Mouse (Mus musculus) hindbrain, embryonic 16.5 days (tissue): ENCODE results near the gene Fam160b1. TPM values are rescaled to one million over a fixed set of nuclear protein-coding genes. Genes with fewer than 3 reads are reported as not detected.
A peak's percentile ranks its signal among the peaks of the same experiment; 100 is the strongest.

Source experiments
- ATAC-seq: fragments of 200-750 bp; cut with Nextera tagmentation; 2 replicates; pipeline ENCODE4 v1.8.0; 2017; ENCODE audit warnings: moderate TSS enrichment, moderate library complexity
- H3K27ac ChIP-seq: fragments of 300-500 bp; sonication (generic); 2 replicates; pipeline ENCODE4 v1.5.1; 2014; ENCODE audit warnings: low read depth, mild to moderate bottlenecking, control low read depth, low read length, moderate library complexity
- H3K27me3 ChIP-seq: fragments of 300-500 bp; sonication (generic); replicated peaks from 2 replicates; pipeline ENCODE4 v1.6.1; 2014; ENCODE audit warnings: low read length; ENCODE audit not compliant: control insufficient read depth, insufficient read depth
- H3K36me3 ChIP-seq: fragments of 300-500 bp; sonication (generic); 2 replicates; pipeline ENCODE4 v1.6.1; 2014; ENCODE audit warnings: mild to moderate bottlenecking, low read length, moderate library complexity, mixed read lengths; ENCODE audit not compliant: control insufficient read depth, insufficient read depth
- H3K4me1 ChIP-seq: fragments of 300-500 bp; sonication (generic); 2 replicates; pipeline ENCODE4 v1.6.1; 2014; ENCODE audit warnings: low read depth, low read length; ENCODE audit not compliant: control insufficient read depth, insufficient read depth
- H3K4me2 ChIP-seq: fragments of 300-500 bp; sonication (generic); 2 replicates; pipeline ENCODE4 v1.6.1; 2014; ENCODE audit warnings: mild to moderate bottlenecking, low read length, control low read depth, moderate library complexity
- H3K4me3 ChIP-seq: fragments of 300-500 bp; sonication (generic); 2 replicates; pipeline ENCODE4 v1.5.1; 2014; ENCODE audit warnings: mild to moderate bottlenecking, low read length, control low read depth, moderate library complexity
- H3K9ac ChIP-seq: fragments of 300-500 bp; sonication (generic); 2 replicates; pipeline ENCODE4 v1.6.1; 2014; ENCODE audit warnings: low read depth, mild to moderate bottlenecking, control low read depth, low read length, moderate library complexity
- H3K9me3 ChIP-seq: fragments of 300-500 bp; sonication (generic); 2 replicates; pipeline ENCODE4 v1.6.1; 2014; ENCODE audit warnings: mild to moderate bottlenecking, low read length, moderate library complexity; ENCODE audit not compliant: control insufficient read depth
- WGBS: fragments of 180-500 bp; shearing (Covaris S2); extraction: QIAGEN DNeasy Blood & Tissue Kit; methylation state at CpG from one replicate; pipeline ENCODE4 v1.1.7; 2014; 5-methylcytosine and 5-hydroxymethylcytosine counted together
- polyA plus RNA-seq: library from polyadenylated mRNA; unstranded; fragments of >200 nt; fragmentation: Nextera tagmentation; extraction: Ambion mirVana; gene quantifications from 2 replicates; pipeline ENCODE4 v1.2.1, GENCODE M21; 2015

Gene Fam160b1
- polyA plus RNA-seq, 1 experiment from 2014 or later, result 11.2 TPM

DNA sequence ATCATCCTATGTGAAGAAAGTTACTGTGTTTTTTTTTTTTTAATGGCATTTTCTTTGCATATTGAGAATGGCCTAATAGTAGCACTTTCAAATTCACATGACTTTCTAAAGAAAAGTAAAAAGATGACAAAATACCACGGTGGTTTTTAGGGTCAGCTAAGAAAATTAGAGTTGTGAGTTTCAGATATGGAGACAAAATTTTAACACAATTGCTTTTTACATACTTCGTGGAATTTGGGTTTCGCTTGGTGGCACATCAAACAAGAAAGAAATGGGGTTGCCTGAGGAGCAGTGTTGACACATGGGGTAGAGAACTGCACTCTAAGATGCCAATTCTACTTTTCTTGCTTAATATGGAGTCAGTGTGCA is 1.4 kb downstream of the Fam160b1 start:
- Histone ChIP-seq H3K9me3 (no peaks in the 10 kb centered on the region), H3K36me3 (no peaks in the 10 kb centered on the region), H3K9ac (peak overlapping the region; percentile 100), H3K27ac (no peak overlapping the region), H3K4me2 (peak overlapping the region; percentile 79), H3K27me3 (no peaks in the 10 kb centered on the region), H3K4me3 (peak overlapping the region; percentile 98), H3K4me1 (peaks cover 44% of the 10 kb centered on the region)
- WGBS, result 13% methylated on average over 3 of the region's 3 CpGs
- no peak for ATAC-seq

DNA sequence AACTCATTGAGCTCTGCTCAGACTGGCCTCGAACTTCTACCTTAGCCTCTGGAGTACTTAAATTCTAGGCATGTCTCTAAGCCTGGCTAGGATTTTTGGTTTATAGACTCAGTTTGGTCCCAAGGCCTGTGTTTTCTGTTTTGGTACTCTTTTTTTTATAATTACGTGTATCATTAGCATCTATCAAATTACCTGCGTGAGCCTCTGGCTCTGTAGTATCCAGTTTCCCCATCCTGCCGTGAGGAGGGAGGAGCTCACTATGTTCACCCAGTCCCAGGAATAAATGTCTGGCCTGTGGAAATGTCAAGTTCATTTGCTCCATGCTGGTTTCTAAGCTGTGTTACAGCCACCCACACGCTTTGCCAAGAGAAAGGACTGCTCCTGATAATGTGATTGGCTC is 2.1 kb downstream of the Fam160b1 start:
- Histone ChIP-seq H3K9me3 (no peaks in the 10 kb centered on the region), H3K4me3 (peak overlapping the region; percentile 19), H3K27me3 (no peaks in the 10 kb centered on the region), H3K27ac (no peak overlapping the region), H3K4me2 (peak overlapping the region; percentile 79), H3K9ac (no peak overlapping the region), H3K36me3 (no peaks in the 10 kb centered on the region), H3K4me1 (peaks cover 44% of the 10 kb centered on the region)
- 39% methylated on average over 5 of the region's 5 CpGs for WGBS
- no peak for ATAC-seq

DNA sequence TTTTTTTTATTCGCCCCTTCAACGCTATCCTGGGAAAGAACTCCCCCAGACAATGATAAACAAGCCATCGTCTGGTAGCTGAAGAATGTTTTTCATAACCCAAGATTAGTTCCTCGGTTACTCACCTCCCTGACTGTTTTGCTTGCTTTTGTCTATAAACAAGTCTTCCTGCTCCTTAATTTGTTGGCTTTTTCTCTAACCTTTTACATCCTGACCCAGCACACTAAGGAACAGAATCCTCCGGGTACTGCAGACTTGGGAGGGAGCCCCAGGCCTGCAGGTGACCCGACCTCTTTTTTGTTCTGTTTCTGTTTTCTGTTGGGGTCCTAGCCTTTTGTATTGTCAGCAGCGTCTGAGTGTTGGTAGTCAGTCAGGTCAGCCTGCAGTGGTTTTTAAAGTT is 2.6 kb downstream of the Fam160b1 start:
- Histone ChIP-seq H3K4me2 (peak overlapping the region; percentile 79), H3K36me3 (no peaks in the 10 kb centered on the region), H3K9me3 (no peaks in the 10 kb centered on the region), H3K4me3 (no peak overlapping the region), H3K4me1 (peaks cover 44% of the 10 kb centered on the region), H3K27me3 (no peaks in the 10 kb centered on the region), H3K9ac (no peak overlapping the region), H3K27ac (no peak overlapping the region)
- no peak for ATAC-seq
- 28% methylated on average over 7 of the region's 7 CpGs for WGBS

DNA sequence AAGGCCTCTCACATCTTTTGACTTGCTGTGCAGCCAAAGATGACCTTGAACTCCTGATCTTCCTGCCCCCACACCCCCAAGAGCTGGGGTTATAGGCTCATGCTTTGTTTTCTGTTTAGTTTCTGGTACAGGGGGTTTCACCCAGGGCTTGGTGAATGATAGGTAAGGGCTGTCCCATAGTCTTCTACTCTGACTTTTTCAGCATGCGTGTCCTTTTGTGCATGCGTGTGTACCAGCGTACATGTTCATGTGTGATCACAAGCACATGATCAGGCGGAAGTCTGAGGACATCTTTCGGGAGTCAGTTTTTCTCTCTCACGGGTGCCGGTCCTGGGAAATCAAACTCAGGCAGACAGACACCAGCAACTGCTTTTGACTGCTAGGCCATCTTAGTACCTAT is 3.1 kb downstream of the Fam160b1 start:
- 93% methylated on average over 7 of the region's 7 CpGs for WGBS
- no peaks in the 10 kb centered on the region for H3K27me3 ChIP-seq
- no peak overlapping the region for H3K27ac ChIP-seq
- H3K4me2 ChIP-seq, result peak overlapping the region; percentile 79; the same call in 1 of the 2 replicates
- no peak overlapping the region for H3K9ac ChIP-seq
- ATAC-seq, result no peak
- H3K4me3 ChIP-seq, result no peak overlapping the region
- H3K4me1 ChIP-seq, result peaks cover 44% of the 10 kb centered on the region
- no peaks in the 10 kb centered on the region for H3K36me3 ChIP-seq
- no peaks in the 10 kb centered on the region for H3K9me3 ChIP-seq

DNA sequence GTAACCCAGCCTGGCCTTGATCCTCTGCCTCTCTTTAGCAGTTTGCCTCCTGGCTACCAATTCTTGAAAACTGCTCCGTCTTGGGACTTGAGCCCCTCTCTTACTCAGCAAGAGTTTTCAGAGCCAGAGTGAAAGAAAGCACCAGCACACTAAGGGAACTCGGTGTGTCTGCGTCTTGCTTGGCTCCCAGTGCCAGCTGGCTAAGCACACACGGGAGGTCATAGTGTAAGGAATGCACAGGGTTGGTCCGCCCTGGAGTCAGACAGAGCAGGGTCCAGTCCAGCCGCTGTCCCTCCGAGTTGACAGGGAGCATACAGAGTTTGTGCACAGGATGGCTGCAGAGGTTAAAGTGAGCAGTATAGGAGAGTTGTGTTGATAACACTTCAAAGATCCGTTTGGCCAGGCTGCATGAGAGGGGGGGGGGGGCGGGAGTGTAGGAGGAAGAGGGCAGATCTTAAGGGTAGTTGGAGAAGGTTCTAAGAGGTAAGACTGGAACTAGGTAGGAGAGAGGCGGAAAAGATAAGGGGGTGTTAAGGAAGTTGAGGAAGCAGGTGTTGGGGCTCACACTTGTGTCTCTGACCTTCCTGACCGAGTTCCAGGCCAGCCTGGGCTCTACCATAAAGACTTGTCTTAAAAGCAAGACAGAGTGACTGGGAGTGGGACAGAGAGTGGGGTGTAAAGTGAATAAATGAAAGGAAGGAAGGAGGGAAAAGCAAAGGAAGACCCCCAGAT is 4.6 kb downstream of the Fam160b1 start:
- 48% methylated on average over 11 of the region's 11 CpGs for WGBS
- H3K27ac ChIP-seq, result no peak overlapping the region
- H3K9ac ChIP-seq, result no peak overlapping the region
- no peak for ATAC-seq
- H3K27me3 ChIP-seq, result no peaks in the 10 kb centered on the region
- H3K4me2 ChIP-seq, result no peak overlapping the region
- no peak overlapping the region for H3K4me3 ChIP-seq
- H3K9me3 ChIP-seq, result no peaks in the 10 kb centered on the region
- H3K4me1 ChIP-seq, result peaks cover 37% of the 10 kb centered on the region
- H3K36me3 ChIP-seq, result no peaks in the 10 kb centered on the region

DNA sequence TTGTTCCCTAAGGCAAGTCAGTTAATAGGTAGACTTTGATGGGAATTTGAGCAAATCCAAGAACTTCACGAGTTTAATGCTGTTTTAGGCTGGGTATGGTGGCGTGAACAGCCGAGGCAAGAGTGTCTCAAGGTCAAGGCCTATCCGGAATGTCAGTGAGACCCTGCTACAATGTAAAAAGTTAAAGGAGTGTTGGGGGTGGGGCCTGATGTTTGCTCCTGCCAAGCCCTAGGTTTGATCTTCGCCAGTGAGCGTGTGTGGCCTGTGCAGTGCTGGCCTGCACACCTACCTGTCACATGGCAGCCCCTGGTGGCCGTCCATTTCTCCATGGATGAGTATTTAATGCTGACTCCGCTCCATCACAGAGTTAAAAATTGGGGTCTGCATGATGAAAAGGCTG is 5.5 kb downstream of the Fam160b1 start:
- H3K36me3 ChIP-seq, result no peaks in the 10 kb centered on the region
- H3K4me3 ChIP-seq, result no peak overlapping the region
- no peaks in the 10 kb centered on the region for H3K9me3 ChIP-seq
- H3K27ac ChIP-seq, result no peak overlapping the region
- WGBS, result 56% methylated on average over 8 of the region's 8 CpGs
- H3K9ac ChIP-seq, result no peak overlapping the region
- no peak for ATAC-seq
- H3K4me2 ChIP-seq, result no peak overlapping the region
- peaks cover 35% of the 10 kb centered on the region for H3K4me1 ChIP-seq
- H3K27me3 ChIP-seq, result no peaks in the 10 kb centered on the region

DNA sequence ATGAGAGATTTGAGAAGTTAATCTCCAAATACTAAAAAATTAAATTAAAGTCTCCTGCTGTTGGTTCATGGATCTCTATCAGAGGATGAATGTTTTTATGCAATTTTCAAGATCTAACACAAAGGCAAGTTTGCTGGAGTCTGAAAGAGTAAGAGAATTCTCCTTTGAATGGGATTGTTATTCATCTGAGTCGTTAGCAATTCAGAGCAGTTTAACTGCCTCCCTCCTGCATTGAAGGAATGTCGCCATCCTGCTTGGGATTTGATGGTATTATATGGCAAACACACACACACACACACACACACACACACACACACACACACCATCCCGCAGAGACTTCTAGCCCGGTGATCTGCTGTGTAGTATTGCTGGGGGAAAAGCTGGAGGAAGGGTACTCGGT is 6.1 kb downstream of the Fam160b1 start:
- no peaks in the 10 kb centered on the region for H3K9me3 ChIP-seq
- no peaks in the 10 kb centered on the region for H3K27me3 ChIP-seq
- H3K4me3 ChIP-seq, result no peak overlapping the region
- peaks cover 6% of the 10 kb centered on the region for H3K36me3 ChIP-seq
- H3K4me2 ChIP-seq, result no peak overlapping the region
- no peak for ATAC-seq
- H3K9ac ChIP-seq, result no peak overlapping the region
- H3K4me1 ChIP-seq, result peaks cover 35% of the 10 kb centered on the region
- no peak overlapping the region for H3K27ac ChIP-seq
- 43% methylated on average over 5 of the region's 5 CpGs for WGBS

DNA sequence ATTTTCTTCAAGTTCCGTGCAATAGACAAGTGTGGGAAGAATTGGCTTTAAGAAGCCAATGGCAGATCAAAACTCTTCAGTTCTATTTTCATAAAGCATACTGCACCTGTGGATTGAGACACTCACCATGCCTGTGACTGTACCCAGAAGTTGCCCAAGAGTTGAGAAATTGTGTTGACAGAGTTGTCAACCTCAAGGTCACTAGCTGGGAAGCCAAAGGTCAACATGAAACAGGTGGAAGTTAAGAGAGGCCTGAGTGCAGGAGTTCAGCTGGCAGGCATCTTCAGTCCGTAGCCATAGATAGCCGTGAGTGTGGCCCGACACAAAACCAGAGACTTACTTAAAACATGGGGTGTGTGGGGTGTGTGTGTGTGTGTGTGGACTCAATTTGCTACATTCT is 6.7 kb downstream of the Fam160b1 start:
- 86% methylated on average over 4 of the region's 4 CpGs for WGBS
- Histone ChIP-seq H3K9me3 (no peaks in the 10 kb centered on the region), H3K27ac (no peak overlapping the region), H3K4me2 (no peak overlapping the region), H3K27me3 (no peaks in the 10 kb centered on the region), H3K4me3 (no peak overlapping the region), H3K36me3 (peaks cover 6% of the 10 kb centered on the region), H3K4me1 (peaks cover 33% of the 10 kb centered on the region), H3K9ac (no peak overlapping the region)
- ATAC-seq, result no peak

DNA sequence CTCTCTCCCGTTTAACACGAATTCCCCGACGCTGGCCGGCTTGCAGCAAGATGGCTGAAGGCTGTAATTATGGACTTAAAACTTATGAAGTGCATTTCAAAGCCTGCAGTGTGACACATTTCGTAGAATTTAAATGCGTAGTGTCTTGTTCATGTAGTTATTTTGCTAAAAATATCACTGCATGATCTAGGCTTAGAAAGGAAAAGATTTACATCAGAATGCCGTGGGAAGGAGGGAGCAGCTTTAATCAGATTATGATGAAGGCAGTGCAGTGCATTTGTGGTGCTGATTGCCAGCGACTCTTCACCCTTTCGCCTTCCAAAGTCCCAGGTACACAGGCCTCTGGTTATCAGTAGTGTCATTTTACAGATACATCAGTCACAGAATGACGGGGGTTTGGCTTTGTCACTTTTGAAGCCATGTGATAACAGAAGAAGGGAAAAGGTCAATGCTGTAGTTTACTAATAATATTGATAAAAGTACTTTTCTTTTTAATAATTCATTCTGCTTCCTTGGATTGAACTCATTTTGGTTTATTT is 7.4 kb downstream of the Fam160b1 start:
- no peak overlapping the region for H3K9ac ChIP-seq
- peaks cover 8% of the 10 kb centered on the region for H3K36me3 ChIP-seq
- no peak overlapping the region for H3K4me2 ChIP-seq
- no peak for ATAC-seq
- H3K27ac ChIP-seq, result no peak overlapping the region
- no peaks in the 10 kb centered on the region for H3K9me3 ChIP-seq
- H3K4me1 ChIP-seq, result peaks cover 27% of the 10 kb centered on the region
- no peak overlapping the region for H3K4me3 ChIP-seq
- H3K27me3 ChIP-seq, result no peaks in the 10 kb centered on the region
- 83% methylated on average over 11 of the region's 11 CpGs for WGBS
